Mouse (Mus musculus): Measurements from ENCODE around the gene Wnk3. TPM values are rescaled to one million over a fixed set of nuclear protein-coding genes. Genes with fewer than 3 reads are reported as not detected.
"Not testable (repeated sequence)": the region's sequence is repeated elsewhere in the genome, so short reads cannot be mapped to it uniquely, and the experiment has no call there.

Gene Wnk3
- 26.0 and 28.4 TPM in 2 replicates for polyA plus RNA-seq (2011; ENCODE audit: insufficient read depth, insufficient read length, low read depth, missing spikeins)

DNA sequence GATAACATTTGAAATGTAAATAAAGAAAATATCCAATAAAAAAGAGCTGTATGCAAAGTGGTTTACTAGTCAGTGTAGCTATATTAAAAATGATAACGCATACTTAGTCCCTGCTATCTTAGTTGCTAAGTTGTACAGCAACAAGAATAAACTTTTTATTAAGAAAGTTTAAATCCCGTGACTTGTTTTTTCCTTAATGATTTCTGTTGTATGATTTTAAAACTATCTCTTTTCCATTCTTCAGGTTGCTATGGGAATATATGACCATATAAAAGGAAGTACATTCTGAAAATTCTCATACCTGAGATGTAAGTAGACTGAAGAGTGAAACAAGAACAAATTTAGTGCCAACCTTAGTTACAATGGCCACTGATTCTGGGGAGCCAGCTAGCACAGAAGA, at the start of gene Wnk3:
Wnk3 (plus strand) TSS at position 301 of the 400 bp plus-strand sequence.
- Histone ChIP-seq H3K27ac (ENCODE audit: insufficient read depth, low read length) (no peak within 1 kb of the TSS), H3K36me3 (ENCODE audit: control insufficient read depth, insufficient read depth, low read length, poor library complexity, severe bottlenecking) (no peaks in the 10 kb centered on the region), H3K27me3 (ENCODE audit: control insufficient read depth, insufficient read depth, low read length, poor library complexity, severe bottlenecking) (no peaks in the 10 kb centered on the region), H3K9ac (ENCODE audit: low read depth, poor library complexity, severe bottlenecking) (no peak within 1 kb of the TSS), H3K4me3 (ENCODE audit: low read depth, low read length) (no peak within 1 kb of the TSS), H3K9me3 (replicated peaks; ENCODE audit: control insufficient read depth, insufficient read depth, low read length, poor library complexity, severe bottlenecking) (no peaks in the 10 kb centered on the region), H3K4me1 (ENCODE audit: control insufficient read depth, insufficient read depth, low read length) (no peaks in the 10 kb centered on the region)
- TF ChIP-seq POLR2A (IDR thresholded peaks at IDR 0.05; ENCODE audit: insufficient read depth, low read length) (no peak), CTCF (IDR thresholded peaks at IDR 0.05; ENCODE audit: low read depth, low read length) (no peak), EP300 (IDR thresholded peaks at IDR 0.05; ENCODE audit: insufficient read depth, low read depth, low read length) (no peak)

DNA sequence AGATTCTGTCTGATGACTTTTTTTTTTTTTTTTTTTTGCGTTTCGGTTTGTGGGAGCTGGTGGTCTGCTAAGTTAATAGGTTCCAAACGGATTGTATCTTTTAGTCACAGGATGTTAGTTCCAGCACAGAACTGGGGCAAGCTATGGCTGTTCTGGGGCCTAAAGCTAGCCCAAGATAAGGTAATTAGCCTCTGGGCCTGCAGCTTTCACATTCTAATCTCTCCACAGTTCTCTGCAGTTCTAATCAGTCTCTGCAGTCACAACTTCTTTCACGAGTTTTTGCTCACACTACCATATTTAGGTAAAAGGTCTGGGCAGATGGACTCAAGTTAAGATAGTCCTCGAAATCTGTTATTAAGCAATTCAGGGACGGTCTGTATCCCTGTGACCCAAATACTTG, 39.5 kb upstream of the Wnk3 start:
- no peaks in the 10 kb centered on the region for H3K9me3 ChIP-seq (replicated peaks; ENCODE audit: control insufficient read depth, insufficient read depth, low read length, poor library complexity, severe bottlenecking)
- H3K27me3 ChIP-seq (ENCODE audit: control insufficient read depth, insufficient read depth, low read length, poor library complexity, severe bottlenecking): no peaks in the 10 kb centered on the region
- H3K27ac ChIP-seq (ENCODE audit: insufficient read depth, low read length): no peak overlapping the region
- H3K36me3 ChIP-seq (ENCODE audit: control insufficient read depth, insufficient read depth, low read length, poor library complexity, severe bottlenecking): no peaks in the 10 kb centered on the region
- H3K9ac ChIP-seq (ENCODE audit: low read depth, poor library complexity, severe bottlenecking): no peak overlapping the region
- no peak for TF ChIP-seq EP300 (IDR thresholded peaks at IDR 0.05; ENCODE audit: insufficient read depth, low read depth, low read length)
- no peak for TF ChIP-seq CTCF (IDR thresholded peaks at IDR 0.05; ENCODE audit: low read depth, low read length)
- no peak for TF ChIP-seq POLR2A (IDR thresholded peaks at IDR 0.05; ENCODE audit: insufficient read depth, low read length)
- H3K4me1 ChIP-seq (ENCODE audit: control insufficient read depth, insufficient read depth, low read length): no peaks in the 10 kb centered on the region
- H3K4me3 ChIP-seq (ENCODE audit: low read depth, low read length): no peak overlapping the region

DNA sequence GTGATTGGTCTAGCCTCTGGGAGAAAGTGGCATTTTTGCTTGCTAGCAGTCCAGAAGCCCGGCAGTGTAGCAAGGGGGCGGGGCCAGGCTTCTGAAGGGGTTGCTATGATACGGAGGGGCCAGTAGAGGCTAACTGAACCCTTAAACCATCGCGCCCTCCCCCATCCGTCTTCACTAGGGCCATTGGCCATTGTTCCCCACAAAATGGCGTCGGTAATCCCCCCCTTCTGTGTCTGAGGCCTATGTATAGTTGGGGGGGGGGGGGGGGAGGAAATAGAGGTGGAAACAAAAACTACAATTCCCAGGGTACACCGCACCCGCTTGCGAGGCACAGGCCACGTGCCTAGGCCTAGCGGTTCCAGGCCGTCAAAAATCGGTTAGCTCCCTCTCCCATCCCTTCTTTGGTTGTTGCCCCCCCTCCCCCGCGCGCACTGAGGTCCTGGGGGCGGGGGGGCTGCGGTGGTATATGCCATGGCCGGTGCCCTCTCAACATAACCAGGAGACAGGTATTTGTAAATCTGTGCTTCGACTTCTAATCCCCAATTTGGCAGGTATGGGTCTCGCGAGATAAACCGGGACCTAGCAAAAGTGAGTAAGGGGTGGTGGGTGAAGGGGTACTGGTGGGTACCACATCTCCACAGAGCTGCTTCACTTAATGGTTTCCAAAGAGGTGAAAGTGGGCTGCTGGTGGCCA, 29.3 kb upstream of the Wnk3 start:
- Histone ChIP-seq H3K27me3 (ENCODE audit: control insufficient read depth, insufficient read depth, low read length, poor library complexity, severe bottlenecking) (no peaks in the 10 kb centered on the region), H3K4me1 (ENCODE audit: control insufficient read depth, insufficient read depth, low read length) (no peaks in the 10 kb centered on the region), H3K27ac (ENCODE audit: insufficient read depth, low read length) (peak overlapping the region; percentile 15; the same call in 1 of the 2 replicates), H3K9ac (ENCODE audit: low read depth, poor library complexity, severe bottlenecking) (peak overlapping the region; percentile 68), H3K36me3 (ENCODE audit: control insufficient read depth, insufficient read depth, low read length, poor library complexity, severe bottlenecking) (no peaks in the 10 kb centered on the region), H3K9me3 (replicated peaks; ENCODE audit: control insufficient read depth, insufficient read depth, low read length, poor library complexity, severe bottlenecking) (no peaks in the 10 kb centered on the region), H3K4me3 (ENCODE audit: low read depth, low read length) (peak overlapping the region; percentile 75)
- TF ChIP-seq CTCF (IDR thresholded peaks at IDR 0.05; ENCODE audit: low read depth, low read length): no peak
- TF ChIP-seq POLR2A (IDR thresholded peaks at IDR 0.05; ENCODE audit: insufficient read depth, low read length): no peak
- TF ChIP-seq EP300 (IDR thresholded peaks at IDR 0.05; ENCODE audit: insufficient read depth, low read depth, low read length): no peak

DNA sequence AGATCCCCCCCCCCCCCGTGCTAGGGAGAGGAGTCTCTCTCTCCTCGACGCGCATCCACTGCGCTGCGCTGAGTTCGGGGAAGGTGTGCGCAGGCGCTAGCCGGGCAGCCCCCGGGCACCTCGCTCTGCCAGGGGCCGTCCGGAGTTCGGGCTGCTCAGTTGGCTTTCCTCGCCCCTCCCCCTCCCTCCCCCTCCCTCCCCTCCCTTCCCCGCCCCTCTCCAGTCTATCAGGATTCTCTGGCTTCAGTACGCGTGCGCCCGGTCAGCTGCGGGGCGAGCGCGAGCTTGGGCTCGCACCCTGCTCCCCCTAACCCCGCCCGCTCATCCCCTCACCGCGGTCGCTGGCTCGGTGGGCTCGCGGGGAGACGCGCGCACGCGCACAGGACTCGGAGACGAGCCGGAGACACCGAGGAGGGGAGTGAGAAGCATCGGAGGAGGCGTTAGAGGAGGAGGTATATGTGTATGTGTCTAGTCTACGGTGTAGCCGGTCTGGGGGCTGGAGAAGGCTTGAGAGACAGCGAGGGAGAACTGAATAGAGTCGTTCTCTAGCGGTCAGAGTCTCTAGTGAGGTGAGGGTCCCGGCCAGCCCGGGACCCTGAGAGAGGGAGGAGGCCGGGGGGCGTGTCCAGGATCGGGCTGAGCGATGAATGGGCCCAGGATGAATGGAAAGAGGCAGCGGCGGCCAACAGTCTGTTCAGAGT, 28.5 kb upstream of the Wnk3 start:
- peak overlapping the region; percentile 98 for H3K4me3 ChIP-seq (ENCODE audit: low read depth, low read length)
- no peaks in the 10 kb centered on the region for H3K4me1 ChIP-seq (ENCODE audit: control insufficient read depth, insufficient read depth, low read length)
- no peaks in the 10 kb centered on the region for H3K36me3 ChIP-seq (ENCODE audit: control insufficient read depth, insufficient read depth, low read length, poor library complexity, severe bottlenecking)
- TF ChIP-seq CTCF (IDR thresholded peaks at IDR 0.05; ENCODE audit: low read depth, low read length) (no peak), EP300 (IDR thresholded peaks at IDR 0.05; ENCODE audit: insufficient read depth, low read depth, low read length) (no peak), POLR2A (IDR thresholded peaks at IDR 0.05; ENCODE audit: insufficient read depth, low read length) (no peak)
- H3K27me3 ChIP-seq (ENCODE audit: control insufficient read depth, insufficient read depth, low read length, poor library complexity, severe bottlenecking): no peaks in the 10 kb centered on the region
- no peaks in the 10 kb centered on the region for H3K9me3 ChIP-seq (replicated peaks; ENCODE audit: control insufficient read depth, insufficient read depth, low read length, poor library complexity, severe bottlenecking)
- H3K9ac ChIP-seq (ENCODE audit: low read depth, poor library complexity, severe bottlenecking): peak overlapping the region; percentile 68
- peak overlapping the region; percentile 15; the same call in 1 of the 2 replicates for H3K27ac ChIP-seq (ENCODE audit: insufficient read depth, low read length)

DNA sequence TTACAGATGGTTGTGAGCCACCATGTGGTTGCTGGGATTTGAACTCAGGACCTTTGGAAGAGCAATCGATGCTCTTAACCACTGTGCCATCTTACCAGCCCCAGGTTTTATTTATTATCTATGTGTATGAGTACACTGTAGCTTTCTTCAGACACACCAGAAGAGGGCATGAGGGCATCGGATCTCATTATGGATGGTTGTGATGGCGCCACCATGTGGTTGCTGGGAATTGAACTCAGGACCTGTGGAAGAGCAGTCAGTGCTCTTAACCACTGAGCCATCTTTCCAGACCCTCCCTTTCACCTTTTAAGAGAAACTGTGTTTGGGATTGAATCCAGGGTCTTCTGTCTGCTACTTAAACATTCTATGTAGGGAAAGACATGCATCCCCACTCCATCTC, 24.7 kb upstream of the Wnk3 start:
- not testable (repeated sequence) for H3K27ac ChIP-seq (ENCODE audit: insufficient read depth, low read length); H3K36me3 ChIP-seq (ENCODE audit: control insufficient read depth, insufficient read depth, low read length, poor library complexity, severe bottlenecking); H3K4me1 ChIP-seq (ENCODE audit: control insufficient read depth, insufficient read depth, low read length); H3K4me3 ChIP-seq (ENCODE audit: low read depth, low read length); H3K9ac ChIP-seq (ENCODE audit: low read depth, poor library complexity, severe bottlenecking); H3K27me3 ChIP-seq (ENCODE audit: control insufficient read depth, insufficient read depth, low read length, poor library complexity, severe bottlenecking); H3K9me3 ChIP-seq (replicated peaks; ENCODE audit: control insufficient read depth, insufficient read depth, low read length, poor library complexity, severe bottlenecking)
- peak; percentile 51 for TF ChIP-seq CTCF (IDR thresholded peaks at IDR 0.05; ENCODE audit: low read depth, low read length)

DNA sequence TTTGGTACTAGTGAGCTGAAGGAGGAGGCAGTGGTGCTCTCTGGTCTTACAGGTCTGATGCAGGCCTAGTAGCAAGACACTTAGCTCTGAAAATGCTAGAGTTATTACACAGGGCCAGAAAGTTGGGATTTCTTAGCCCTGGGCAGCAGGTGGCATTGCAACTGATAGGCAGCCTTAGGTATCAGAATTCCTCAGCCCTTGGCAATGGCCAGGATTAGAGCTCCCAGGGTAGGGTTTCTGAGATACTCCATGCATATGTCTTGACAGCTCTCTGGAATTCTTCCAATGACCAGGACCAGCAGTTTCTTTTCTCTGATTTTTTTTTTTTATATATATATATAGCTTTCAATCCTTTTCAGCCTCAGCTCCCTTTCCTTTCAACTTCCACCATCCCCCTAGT, 100.5 kb downstream of the Wnk3 start:
- Histone ChIP-seq H3K27ac (ENCODE audit: insufficient read depth, low read length) (no peak overlapping the region), H3K4me1 (ENCODE audit: control insufficient read depth, insufficient read depth, low read length) (no peaks in the 10 kb centered on the region), H3K9me3 (replicated peaks; ENCODE audit: control insufficient read depth, insufficient read depth, low read length, poor library complexity, severe bottlenecking) (no peaks in the 10 kb centered on the region), H3K4me3 (ENCODE audit: low read depth, low read length) (no peak overlapping the region), H3K9ac (ENCODE audit: low read depth, poor library complexity, severe bottlenecking) (no peak overlapping the region), H3K36me3 (ENCODE audit: control insufficient read depth, insufficient read depth, low read length, poor library complexity, severe bottlenecking) (no peaks in the 10 kb centered on the region), H3K27me3 (ENCODE audit: control insufficient read depth, insufficient read depth, low read length, poor library complexity, severe bottlenecking) (no peaks in the 10 kb centered on the region)
- TF ChIP-seq EP300 (IDR thresholded peaks at IDR 0.05; ENCODE audit: insufficient read depth, low read depth, low read length) (no peak), CTCF (IDR thresholded peaks at IDR 0.05; ENCODE audit: low read depth, low read length) (no peak), POLR2A (IDR thresholded peaks at IDR 0.05; ENCODE audit: insufficient read depth, low read length) (no peak)

Data from ES-Bruce4 (cell line).